Mouse (Mus musculus): Measurements from ENCODE around the gene Klrb1f.
"Not testable (repeated sequence)": the region's sequence is repeated elsewhere in the genome, so short reads cannot be mapped to it uniquely, and the experiment has no call there.

Gene Klrb1f

GRCm38 (mm10) chr6:129048381-129048780 lies 2.7 kb downstream of the Klrb1f start:
- CTCF ChIA-PET = no interaction called here

GRCm38 (mm10) chr6:129048857-129049473 lies 3.3 kb downstream of the Klrb1f start:
- CTCF ChIA-PET = interaction anchor here (1.6 kb wide), 1 partner anchor 12 kb away, joined by 8 read pairs; no protein-coding TSS in a partner anchor

- CTCF ChIA-PET = interaction anchor here (0.6 to 1.6 kb wide), 5 partner anchors 13 to 333 kb away, joined by 3 to 8 read pairs (median 5); no protein-coding TSS in a partner anchor
Measured at GRCm38 (mm10) chr6:129049596-129050251, 4.0 kb downstream of the Klrb1f start.

GRCm38 (mm10) chr6:129051086-129051485 lies 5.4 kb downstream of the Klrb1f start:
- CTCF ChIA-PET = interaction anchor here (0.6 kb wide), 1 partner anchor 83 kb away, joined by 4 read pairs; no protein-coding TSS in a partner anchor

GRCm38 (mm10) chr6:129051731-129052130 lies 6.0 kb downstream of the Klrb1f start:
- CTCF ChIA-PET = no interaction called here

- CTCF ChIA-PET = no interaction called here
Measured at GRCm38 (mm10) chr6:129056237-129056636, 10.5 kb downstream of the Klrb1f start.

- CTCF ChIA-PET = interaction anchor here (1.3 kb wide), 1 partner anchor 208 kb away, joined by 3 read pairs; no protein-coding TSS in a partner anchor
Measured at GRCm38 (mm10) chr6:129058013-129058412, 12.3 kb downstream of the Klrb1f start.

GRCm38 (mm10) chr6:129065407-129065806 lies 19.7 kb downstream of the Klrb1f start:
- CTCF ChIA-PET = interaction anchor here (0.9 kb wide), 1 partner anchor 72 kb away, joined by 3 read pairs; no protein-coding TSS in a partner anchor

- CTCF ChIA-PET = interaction anchor here (0.9 kb wide), 1 partner anchor 72 kb away, joined by 3 read pairs; no protein-coding TSS in a partner anchor
Measured at GRCm38 (mm10) chr6:129065857-129066256, 20.2 kb downstream of the Klrb1f start.

GRCm38 (mm10) chr6:129066530-129066929 lies 20.8 kb downstream of the Klrb1f start:
- CTCF ChIA-PET = interaction anchor here (0.7 kb wide), 1 partner anchor 31 kb away, joined by 3 read pairs; no protein-coding TSS in a partner anchor

GRCm38 (mm10) chr6:129066986-129067385 lies 21.3 kb downstream of the Klrb1f start:
- CTCF ChIA-PET = interaction anchor here (0.7 kb wide), 2 partner anchors 32 to 217 kb away, joined by 3 to 4 read pairs; no protein-coding TSS in a partner anchor

- CTCF ChIA-PET = no interaction called here
Measured at GRCm38 (mm10) chr6:129085098-129085497, 39.4 kb downstream of the Klrb1f start.

GRCm38 (mm10) chr6:129086031-129086430 lies 40.3 kb downstream of the Klrb1f start:
- CTCF ChIA-PET = not testable (repeated sequence)

GRCm38 (mm10) chr6:129088161-129088560 lies 42.5 kb downstream of the Klrb1f start:
- CTCF ChIA-PET = interaction anchor here (0.6 to 0.8 kb wide), 2 partner anchors 160 to 289 kb away, joined by 3 to 8 read pairs; no protein-coding TSS in a partner anchor

- CTCF ChIA-PET = not testable (repeated sequence)
Measured at GRCm38 (mm10) chr6:129088596-129088995, 42.9 kb downstream of the Klrb1f start.

GRCm38 (mm10) chr6:129095166-129095565 lies 49.5 kb downstream of the Klrb1f start:
- CTCF ChIA-PET = interaction anchor here (0.6 to 1.6 kb wide), 3 partner anchors 14 to 171 kb away, joined by 3 read pairs; no protein-coding TSS in a partner anchor

- CTCF ChIA-PET = no interaction called here
Measured at GRCm38 (mm10) chr6:129097929-129098328, 52.2 kb downstream of the Klrb1f start.

GRCm38 (mm10) chr6:129100794-129101193 lies 55.1 kb downstream of the Klrb1f start, which contains the start of gene Clec2e:
Gene Clec2e (minus strand): TSS chr6:129100913.
- CTCF ChIA-PET = interaction anchor here (0.7 kb wide), 2 partner anchors 161 to 255 kb away, joined by 3 read pairs; no protein-coding TSS in a partner anchor

GRCm38 (mm10) chr6:129101604-129102003 lies 55.9 kb downstream of the Klrb1f start:
- CTCF ChIA-PET = interaction anchor here (0.7 kb wide), 2 partner anchors 43 to 160 kb away, joined by 3 read pairs; no protein-coding TSS in a partner anchor

GRCm38 (mm10) chr6:129102858-129103555 lies 57.3 kb downstream of the Klrb1f start:
- CTCF ChIA-PET = no interaction called here
